Mouse (Mus musculus): ENCODE results near the gene Cux2.

- TF ChIP-seq CTCF (IDR thresholded peaks at IDR 0.05; ENCODE audit: borderline replicate concordance, insufficient read depth, low read depth, low read length), result no peak
- TF ChIP-seq POLR2A (IDR thresholded peaks at IDR 0.05; ENCODE audit: borderline replicate concordance, insufficient read depth, low read length), result no peak
Observed at GRCm38 (mm10) chr5:122089664-122090063, 39.8 kb upstream of the Cux2 start.

Data from cerebellum, adult 2 months (tissue).